Mouse (Mus musculus): ENCODE results near the gene Pck2.

Pck2 gene

DNA sequence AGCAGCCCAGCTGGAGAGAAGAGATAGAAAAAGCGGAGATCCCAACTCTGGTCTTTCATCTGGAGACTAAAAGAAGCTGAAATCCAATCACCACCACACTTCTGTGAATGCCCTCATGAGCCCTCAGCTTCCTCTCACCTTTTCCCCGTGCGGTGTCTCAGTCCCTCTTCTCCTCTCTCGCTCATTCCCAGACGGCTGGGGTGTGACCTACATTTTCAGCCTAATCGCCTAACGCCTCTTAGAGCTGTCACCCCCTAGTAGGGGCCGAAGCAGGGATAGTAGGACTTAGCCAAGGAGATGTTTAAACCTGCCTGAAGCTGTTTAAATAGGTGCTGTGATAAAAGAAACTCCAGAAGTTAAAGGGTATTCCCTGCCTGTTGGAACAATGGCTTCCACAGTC lies 15.3 kb upstream of the Pck2 start, which contains the start of gene Nrl:
Gene Nrl, minus strand, starts transcription at position 197 of the 400 bp plus-strand sequence.
- in situ Hi-C loops (cut with MboI; ENCODE audit: unreplicated experiment in 2 of 2): no loop called here

DNA sequence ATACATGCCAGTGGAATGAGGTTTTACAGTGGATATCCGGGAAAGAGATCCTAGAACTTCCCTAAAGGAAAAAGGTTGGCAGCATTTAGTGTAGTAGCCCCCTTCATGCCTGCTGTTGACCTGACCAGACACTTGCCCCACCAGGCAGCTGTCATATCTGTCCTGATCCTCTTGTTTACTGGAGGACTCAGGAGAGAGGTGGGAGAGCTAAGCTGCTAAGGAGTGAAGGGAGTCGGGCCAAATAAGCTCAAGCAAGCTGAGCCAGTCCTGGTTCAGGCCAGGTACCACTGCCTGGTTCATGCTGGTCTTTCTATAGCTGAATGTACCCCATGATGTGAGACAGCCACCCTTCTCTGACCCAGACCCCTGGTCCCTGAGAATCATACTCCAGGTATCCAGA lies 13.4 kb upstream of the Pck2 start:
- in situ Hi-C loops (cut with MboI; ENCODE audit: unreplicated experiment in 2 of 2): no loop called here

DNA sequence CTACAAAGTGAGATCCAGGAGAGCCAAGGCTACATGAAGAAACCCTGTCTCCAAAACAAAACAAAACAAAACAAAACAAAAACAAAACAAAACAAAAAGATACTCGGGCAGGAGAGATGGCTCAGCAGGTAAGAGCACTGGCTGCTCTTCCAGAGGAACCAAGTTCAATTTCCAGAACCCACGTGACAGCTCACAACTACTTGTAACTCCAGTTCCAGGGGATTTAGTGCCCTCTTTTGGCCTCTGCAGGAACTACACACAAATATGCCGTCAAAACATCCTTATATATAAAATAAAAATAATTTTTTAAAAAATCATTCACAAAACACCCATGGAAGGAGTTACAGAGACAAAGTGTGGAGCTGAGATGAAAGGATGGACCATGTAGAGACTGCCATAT lies 12.1 kb upstream of the Pck2 start:
- in situ Hi-C loops (cut with MboI; ENCODE audit: unreplicated experiment in 2 of 2): no loop called here

DNA sequence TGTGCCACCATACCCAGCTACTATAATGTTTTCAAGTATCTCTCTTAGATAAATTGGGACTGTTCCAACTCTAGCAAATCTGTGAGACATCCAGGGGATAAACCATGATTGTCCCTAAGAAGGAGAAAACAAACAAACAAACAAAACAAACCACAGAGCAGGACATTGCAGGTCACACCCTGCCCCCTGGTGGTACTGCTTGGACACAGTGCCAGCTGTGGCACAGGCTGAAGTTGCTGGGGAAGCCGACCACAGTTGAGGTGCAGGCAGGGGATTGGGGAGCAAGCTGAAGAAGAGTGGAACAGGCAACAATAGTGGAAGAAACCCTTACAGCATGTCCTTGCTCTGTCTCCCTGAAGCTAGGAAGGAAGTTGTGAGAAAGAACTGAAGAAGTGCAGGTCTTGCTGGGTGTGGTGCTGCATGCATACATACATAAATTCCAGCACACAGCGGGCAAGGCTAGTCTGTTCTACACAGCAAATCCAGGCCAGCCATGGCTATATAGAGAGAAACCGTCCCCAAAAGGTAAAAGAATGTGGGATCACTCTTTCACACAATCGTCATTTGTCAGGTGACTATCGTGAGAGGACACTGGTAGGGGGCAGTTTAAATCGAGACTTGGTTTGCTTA lies 3.8 kb upstream of the Pck2 start:
- in situ Hi-C loops (cut with MboI; ENCODE audit: unreplicated experiment in 2 of 2): loop anchor here in 1 of 2 experiments (5.0 kb wide), 1 partner anchor 34 kb away; no protein-coding TSS in a partner anchor

DNA sequence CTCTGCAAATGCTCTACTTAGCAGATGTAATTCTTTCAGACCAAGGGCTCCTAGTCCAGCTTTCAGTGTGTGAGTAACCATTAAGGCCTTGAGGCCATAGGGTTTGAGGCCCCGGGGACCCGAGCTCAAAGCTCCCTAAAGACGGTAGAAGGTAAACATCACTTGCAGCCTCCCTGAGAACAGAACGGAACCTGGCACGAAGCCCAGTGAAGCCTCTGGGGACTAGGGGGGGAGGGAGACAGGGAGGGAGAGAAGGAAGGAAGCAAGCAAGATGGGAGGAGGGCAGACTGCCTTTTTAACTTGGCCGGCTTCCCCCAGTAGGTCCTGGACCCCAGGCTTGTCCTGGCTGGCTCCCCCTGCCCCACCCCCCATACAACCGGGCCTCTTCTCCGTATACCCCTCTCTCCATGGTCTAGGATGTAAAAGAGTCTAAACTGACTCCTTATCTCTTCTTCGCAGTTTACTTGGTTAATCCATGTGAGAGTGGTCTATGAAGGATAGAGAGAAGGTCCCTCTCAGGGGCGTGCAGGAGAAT lies 788 bp downstream of the Pck2 start:
- in situ Hi-C loops (cut with MboI; ENCODE audit: unreplicated experiment in 2 of 2): no loop called here

DNA sequence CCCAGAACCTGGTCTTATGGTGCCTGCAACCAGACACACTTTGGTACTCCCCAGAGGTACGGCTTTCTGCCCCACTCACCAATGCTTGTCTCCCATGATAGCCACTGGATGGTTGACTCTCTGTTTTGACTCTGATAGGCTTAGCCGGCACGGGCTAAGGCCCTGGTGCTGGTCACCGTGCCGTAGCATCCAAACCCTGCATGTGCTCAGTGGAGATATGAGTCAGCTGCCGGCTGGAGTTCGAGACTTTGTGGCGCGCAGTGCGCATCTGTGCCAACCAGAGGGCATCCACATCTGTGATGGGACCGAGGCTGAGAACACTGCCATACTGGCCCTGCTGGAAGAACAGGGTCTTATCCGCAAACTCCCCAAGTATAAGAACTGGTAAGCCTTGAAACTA lies 2.2 kb downstream of the Pck2 start:
- in situ Hi-C loops (cut with MboI; ENCODE audit: unreplicated experiment in 2 of 2): no loop called here

DNA sequence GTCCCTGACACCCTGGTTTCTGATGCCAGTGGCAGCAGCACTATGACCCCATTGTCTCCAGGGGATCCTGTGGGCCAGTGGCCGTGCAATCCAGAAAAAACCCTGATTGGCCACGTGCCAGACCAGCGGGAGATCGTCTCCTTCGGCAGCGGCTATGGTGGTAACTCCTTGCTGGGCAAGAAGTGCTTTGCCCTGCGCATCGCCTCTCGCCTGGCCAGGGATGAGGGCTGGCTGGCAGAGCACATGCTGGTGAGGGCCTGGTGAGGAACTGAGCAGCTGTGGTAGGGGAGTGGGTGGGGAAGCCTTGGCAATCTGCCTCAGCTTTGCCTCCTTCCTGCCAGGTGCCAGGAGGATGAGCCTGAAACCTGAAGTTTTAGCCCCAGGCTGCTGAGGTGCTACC lies 4.3 kb downstream of the Pck2 start:
- in situ Hi-C loops (cut with MboI; ENCODE audit: unreplicated experiment in 2 of 2): no loop called here

DNA sequence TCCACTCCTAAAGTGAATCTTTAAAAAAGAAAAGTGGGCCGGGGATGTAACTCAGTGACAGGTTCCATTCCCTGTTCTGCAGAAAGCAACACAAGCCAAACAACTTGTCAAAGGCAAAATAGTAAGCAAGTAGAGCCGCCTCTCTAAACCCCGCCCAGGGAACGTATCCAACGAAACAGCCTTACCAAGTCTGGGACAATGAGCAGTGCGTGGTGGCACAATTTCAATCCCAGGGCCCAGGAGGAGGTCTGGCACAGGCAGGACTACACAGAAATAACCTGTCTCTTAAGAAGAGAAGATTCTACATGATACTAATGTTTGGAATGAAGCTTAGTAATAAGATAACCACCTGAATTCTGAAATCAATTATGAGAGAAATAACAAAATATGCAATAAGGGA lies 10.1 kb downstream of the Pck2 start:
- in situ Hi-C loops (cut with MboI; ENCODE audit: unreplicated experiment in 2 of 2): loop anchor here in 1 of 2 experiments (10.0 kb wide), 1 partner anchor 55 kb away; the partner anchor contains the start of gene Carmil3

DNA sequence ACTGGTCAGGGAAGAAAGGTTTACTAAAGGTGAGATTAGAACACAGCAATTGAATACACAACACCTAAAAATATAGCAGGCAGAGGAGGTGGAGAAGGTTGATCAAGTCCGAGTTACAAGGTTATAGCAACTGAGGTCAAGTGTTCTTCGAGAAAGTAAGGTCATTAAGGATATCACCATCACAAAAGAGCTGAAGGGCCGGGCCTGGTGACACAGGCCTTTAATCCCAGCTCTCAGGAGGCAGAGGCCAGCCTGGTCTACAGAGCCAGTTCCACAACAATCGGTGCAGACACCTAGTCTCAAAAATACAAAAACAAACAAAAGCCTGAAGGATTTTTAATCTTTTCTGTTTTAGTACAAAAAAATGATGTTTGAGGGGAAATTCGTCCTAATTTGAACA lies 11.3 kb downstream of the Pck2 start:
- in situ Hi-C loops (cut with MboI; ENCODE audit: unreplicated experiment in 2 of 2): loop anchor here in 1 of 2 experiments (10.0 kb wide), 1 partner anchor 57 kb away; the partner anchor contains the start of gene Carmil3

DNA sequence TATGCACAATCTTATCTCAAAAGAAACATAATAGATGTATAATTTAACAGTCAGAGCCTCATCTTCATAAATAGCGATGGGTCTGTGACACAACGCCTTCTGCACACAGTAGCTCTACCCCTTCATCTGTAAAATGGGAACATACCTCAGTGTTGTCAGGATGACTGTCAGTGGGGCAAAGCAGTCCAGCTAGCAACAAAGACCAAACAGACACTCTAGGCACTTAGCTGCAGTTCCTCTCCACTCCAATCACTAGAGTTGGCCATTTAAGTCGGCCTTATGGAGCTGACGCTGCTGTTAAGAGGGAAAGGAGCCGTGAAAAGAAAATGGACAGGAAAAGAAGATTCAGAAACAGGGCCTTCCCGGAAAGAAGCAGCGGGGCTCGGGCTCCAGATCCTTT lies 11.7 kb downstream of the Pck2 start:
- in situ Hi-C loops (cut with MboI; ENCODE audit: unreplicated experiment in 2 of 2): loop anchor here in 1 of 2 experiments (10.0 kb wide), 1 partner anchor 57 kb away; the partner anchor contains the start of gene Carmil3

DNA sequence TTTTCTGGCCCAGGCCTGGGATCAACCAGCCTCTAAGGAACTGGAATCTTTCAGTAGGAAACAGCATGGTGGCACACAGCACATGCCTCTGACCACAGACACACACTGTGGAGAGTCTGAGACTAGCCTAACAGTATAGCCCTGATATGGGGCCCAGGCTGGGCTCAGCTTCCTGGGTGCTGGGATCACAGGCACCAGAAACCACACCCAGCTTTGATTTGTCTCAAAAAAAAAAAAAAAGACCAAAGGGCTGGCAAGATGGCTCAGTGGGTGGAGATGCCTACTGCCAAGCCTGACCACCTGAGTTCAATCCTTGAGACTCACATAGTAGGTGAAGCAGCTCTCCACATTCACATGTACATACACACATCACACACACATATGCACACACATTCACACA lies 14.6 kb downstream of the Pck2 start:
- in situ Hi-C loops (cut with MboI; ENCODE audit: unreplicated experiment in 2 of 2): loop anchor here (5.0 to 10.0 kb wide), 2 partner anchors 57 to 60 kb away; partner anchors contain the start of gene Carmil3 (in 1 of the 2)

DNA sequence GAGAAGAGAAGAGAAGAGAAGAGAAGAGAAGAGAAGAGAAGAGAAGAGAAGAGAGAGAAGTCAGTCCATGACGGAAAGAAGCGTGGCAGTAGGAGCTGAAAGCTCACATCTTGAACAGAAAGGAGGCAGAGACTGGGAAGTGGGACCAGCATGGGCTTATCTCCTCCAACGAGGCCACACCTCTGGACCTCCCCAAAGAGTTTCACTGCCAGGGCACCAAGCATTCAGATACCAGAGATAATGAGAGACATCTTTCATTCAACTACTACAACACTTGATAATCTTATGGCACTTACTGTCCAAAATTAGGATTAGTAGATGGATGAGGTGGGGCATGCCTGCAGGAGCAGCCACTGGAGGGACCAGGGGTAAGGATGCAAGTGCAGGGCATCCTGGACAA lies 15.7 kb downstream of the Pck2 start:
- in situ Hi-C loops (cut with MboI; ENCODE audit: unreplicated experiment in 2 of 2): loop anchor here (5.0 to 10.0 kb wide), 2 partner anchors 58 to 61 kb away; partner anchors contain the start of gene Carmil3 (in 1 of the 2)

DNA sequence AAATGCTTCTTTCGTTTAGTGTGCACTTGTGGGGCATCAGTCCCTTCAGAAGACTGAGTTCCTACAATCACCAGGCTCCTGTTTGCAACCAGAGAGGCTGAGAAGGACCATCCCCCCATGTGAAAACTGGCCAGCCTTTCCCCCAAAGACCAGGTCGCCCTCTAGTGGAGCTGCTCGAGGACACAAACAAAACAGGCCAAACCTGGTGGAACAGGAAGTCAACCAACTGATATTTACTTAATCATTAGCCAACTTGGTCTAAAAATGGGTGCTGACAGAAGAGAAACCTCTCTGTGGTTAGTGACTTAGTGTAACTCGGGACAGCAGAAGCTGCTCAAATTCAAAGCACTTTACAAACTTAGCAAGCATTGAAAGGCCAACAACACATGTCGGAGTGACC lies 16.9 kb downstream of the Pck2 start:
- in situ Hi-C loops (cut with MboI; ENCODE audit: unreplicated experiment in 2 of 2): loop anchor here (5.0 to 10.0 kb wide), 2 partner anchors 60 to 62 kb away; partner anchors contain the start of gene Carmil3 (in 1 of the 2)

DNA sequence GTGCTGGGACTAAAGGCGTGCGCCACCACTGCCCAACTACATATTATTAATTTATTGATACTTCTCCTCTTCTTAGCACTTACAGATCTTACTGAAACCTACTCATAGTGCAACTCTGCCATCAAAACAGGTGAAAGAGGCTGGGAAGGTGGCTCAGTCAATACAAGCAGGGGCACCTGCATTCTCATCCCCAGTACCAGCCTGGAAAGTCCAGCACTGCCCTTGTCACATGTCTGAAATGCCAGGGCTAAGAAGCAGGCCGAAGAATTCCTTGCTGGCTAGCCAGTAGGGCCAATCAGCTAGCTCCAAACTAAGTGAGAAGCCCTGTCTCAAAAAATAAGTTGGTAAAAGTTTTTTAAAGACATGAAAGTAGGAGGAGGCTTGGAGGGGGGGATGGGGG lies 17.5 kb downstream of the Pck2 start:
- in situ Hi-C loops (cut with MboI; ENCODE audit: unreplicated experiment in 2 of 2): loop anchor here (5.0 to 10.0 kb wide), 2 partner anchors 60 to 63 kb away; partner anchors contain the start of gene Carmil3 (in 1 of the 2)

DNA sequence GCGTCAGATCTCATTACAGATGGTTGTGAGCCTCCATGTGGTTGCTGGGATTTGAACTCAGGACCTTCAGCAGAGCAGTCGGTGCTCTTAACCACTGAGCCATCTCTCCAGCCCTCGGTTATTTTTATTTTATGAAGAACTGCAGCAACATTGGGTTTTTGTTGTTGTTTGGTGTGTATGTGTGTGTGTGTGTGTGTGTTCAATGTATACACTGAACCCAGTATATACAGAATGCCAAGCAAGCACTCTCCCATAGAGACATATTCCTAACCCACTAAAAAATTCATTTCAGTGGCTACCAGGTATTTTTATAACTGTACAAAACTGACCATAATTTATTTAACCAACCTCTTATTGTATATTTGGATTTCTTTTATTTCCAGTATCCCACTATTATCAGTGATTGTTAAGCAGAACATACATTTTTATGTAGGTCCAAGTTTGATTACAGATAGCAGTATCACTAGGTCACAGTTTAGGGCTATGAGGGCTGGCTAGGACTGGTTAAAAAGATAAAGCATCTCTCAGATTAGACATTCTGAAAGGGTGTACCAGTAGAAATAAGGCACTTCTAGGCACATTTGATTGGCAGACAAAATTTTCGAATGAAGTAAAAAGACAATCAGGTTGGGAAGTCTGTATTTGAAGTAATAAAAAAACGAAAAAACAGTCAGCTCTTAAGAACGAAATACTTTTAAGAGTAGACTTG lies 18.8 kb downstream of the Pck2 start:
- in situ Hi-C loops (cut with MboI; ENCODE audit: unreplicated experiment in 2 of 2): loop anchor here (5.0 to 10.0 kb wide), 2 partner anchors 62 to 64 kb away; partner anchors contain the start of gene Carmil3 (in 1 of the 2)

DNA sequence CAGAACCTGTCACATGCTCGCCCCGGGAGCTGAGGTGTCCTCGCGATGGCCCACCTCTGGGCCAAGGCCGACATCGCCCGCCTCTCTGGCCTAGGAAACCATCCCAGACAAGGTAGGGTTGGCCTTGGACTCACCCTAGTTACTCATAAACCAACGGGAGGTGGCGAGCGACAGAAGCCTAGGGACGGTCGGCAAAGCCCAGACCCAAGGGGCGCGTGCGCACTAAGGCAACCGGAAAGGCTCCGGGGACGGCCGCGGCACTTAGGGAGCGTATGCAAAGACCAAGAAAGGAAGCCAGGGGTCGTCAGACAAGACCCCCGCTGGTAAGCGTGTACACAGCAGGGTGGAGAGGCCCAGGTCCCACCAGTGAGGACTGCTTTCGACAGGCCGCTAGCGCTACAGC lies 19.7 kb downstream of the Pck2 start, which contains the start of gene Dcaf11:
Gene Dcaf11, plus strand, starts transcription at position 208 of the 403 bp plus-strand sequence.
- in situ Hi-C loops (cut with MboI; ENCODE audit: unreplicated experiment in 2 of 2): loop anchor here (5.0 to 10.0 kb wide), 2 partner anchors 62 to 65 kb away; partner anchors contain the start of gene Carmil3 (in 1 of the 2)

DNA sequence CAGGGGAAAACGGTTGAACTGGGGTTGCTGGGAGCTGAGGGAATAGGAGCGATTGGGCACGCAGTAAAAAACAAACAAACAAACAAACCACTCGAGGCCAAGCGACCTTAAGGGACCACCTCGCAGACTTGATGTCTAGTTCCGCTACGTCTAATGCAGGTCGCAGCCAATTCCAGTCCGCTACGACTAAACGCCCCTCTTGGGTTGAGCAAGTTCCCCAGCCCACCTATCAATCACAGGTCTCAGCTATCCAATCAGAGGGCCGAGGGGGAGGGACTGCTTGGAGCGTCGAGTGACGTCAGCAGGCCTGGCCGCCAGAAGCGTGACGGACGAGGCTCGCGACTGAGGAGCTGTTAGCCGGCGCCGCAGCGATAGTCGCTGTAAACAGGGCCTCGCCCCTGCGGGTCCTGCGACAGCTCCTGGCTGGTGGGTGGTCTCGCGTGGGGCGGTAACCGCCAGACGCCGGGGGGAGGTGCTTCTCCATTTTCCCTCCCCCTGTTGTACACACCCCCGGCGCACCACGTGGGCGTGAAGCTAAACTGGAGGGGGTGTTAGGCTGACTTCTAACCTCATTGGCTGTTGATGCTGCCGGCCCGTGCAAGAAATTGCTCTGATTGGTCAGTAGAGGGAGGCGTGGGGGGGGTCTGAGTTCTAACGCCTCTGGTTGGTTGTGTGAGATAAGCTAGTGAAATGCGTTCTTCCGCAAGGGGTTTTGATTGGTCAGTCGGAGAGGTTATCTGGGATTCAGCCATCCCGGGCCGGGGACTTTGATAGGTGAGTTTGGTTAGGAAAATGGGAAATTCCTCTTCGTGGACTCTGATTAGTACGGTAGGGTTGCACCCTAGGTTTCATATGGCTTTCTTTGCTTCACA lies 20.4 kb downstream of the Pck2 start, which contains the start of gene A730061H03Rik:
Gene A730061H03Rik, minus strand, starts transcription at position 205 of the 872 bp plus-strand sequence.
- in situ Hi-C loops (cut with MboI; ENCODE audit: unreplicated experiment in 2 of 2): no loop called here

DNA sequence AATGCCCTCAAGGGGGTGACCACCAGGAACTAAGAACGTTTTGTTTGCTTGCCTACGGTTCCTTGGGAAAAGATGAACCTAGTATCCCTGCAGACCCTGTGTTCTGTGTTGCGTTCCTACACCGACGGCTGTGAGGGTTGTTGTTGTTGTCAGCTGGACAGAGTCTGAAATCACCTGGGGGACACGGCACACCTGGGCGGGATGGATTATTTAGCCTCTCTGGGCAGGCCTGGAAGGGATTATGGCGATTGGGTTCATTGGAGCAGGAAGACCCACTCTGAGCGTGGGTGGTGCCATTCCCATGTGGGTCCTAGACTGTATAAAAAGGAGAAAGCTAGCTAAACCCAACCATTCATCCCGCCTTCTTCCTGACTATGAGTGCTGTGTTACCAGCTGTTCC lies 21.8 kb downstream of the Pck2 start:
- in situ Hi-C loops (cut with MboI; ENCODE audit: unreplicated experiment in 2 of 2): no loop called here

DNA sequence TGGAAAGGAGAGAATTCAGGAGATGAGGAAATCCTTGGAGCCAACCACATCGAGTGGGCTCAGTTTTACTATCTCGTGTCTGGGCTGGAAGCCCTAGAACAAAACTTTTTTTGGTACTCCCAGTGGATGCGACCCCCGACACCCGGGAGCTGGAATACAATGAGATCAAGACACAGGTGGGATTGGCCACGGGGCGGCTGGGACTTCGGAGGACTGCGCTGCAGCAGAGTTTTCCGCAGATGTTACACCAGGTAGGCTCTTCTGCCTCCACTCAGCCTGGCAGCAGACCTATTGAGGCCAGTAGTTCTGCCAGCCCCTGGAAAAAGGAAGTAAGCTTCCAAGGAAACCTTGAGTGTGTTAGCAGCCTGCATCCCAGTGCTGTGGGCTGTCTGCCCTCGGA lies 23.2 kb downstream of the Pck2 start:
- in situ Hi-C loops (cut with MboI; ENCODE audit: unreplicated experiment in 2 of 2): no loop called here

DNA sequence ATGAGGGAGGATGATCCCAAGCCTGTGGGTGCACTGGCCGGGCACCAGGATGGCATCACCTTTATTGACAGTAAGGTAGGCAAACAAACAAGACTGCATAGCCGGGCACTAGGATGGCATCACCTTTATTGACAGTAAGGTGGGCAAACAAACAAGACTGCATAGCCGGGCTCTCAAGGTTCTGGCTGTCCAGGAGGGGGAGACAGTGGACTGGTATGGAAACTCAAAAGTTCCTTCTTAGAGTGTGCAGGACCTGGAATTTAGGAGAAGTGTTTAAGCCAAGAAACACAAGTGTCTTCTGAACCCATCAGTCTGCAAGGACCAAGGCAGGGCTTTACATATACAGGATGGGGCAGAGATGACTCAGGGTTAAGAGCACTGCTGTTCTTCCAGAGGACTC lies 25.7 kb downstream of the Pck2 start:
- in situ Hi-C loops (cut with MboI; ENCODE audit: unreplicated experiment in 2 of 2): no loop called here
